Mouse (Mus musculus): Measurements from ENCODE around the gene 9930111J21Rik2.

DNA sequence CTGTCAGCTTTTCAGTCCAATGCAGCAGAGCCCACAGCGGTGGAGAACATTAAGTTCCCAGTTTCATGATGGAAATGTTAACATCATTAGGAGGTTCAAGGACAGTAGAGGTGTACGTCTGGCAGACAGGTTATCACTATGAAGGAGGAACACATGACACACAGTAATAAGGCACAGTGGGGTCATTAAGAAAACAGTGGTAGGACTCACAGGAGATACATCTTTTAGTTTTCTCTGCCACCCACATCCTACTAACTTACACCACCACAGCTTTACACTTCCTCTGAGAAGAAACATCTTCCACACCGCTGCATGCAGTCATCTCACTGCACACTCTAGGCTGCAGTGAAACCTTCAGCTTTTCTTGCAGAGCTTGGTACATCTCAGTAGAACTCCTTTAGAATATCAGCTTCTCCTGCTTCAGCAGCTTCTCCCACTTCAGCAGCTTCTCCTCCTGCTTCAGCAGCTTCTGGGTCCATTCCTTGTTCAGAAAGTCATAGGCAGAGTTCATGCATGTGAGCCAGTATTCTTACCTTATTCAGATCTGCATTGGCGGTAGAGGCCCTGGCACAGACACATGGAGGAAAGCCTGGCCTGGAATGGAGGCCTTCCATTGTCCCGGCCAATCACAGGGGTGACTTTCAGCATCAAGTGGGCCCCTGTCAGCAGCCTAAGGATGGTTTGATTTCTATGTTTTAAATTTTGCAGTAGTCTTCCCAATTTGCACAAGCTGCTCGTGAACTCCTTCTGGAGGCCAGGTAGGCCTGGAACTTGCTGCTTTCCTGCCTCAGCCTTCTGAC, 43.0 kb upstream of the 9930111J21Rik2 start:
- TF ChIP-seq CTCF (IDR thresholded peaks at IDR 0.05; ENCODE audit: low read depth, low read length): no peak
- TF ChIP-seq POLR2A (IDR thresholded peaks at IDR 0.05; ENCODE audit: extremely low read depth, insufficient read depth, low read length): no peak

Data from liver, adult 2 months (tissue).